Mouse (Mus musculus) embryonic facial prominence, embryonic 10.5 days (tissue): ENCODE data around the gene Rtkn2. TPM values are rescaled to one million over a fixed set of nuclear protein-coding genes. Genes with fewer than 3 reads are reported as not detected.

Experiments
- DNase-seq: peaks from one replicate; pipeline ENCODE4 v3.0.0-alpha.2; 2017; ENCODE audit warnings: low spot score
- H3K27ac ChIP-seq: fragments of 300-500 bp; sonication (generic); replicated peaks from 2 replicates; pipeline ENCODE4 v1.5.1; 2016; ENCODE audit warnings: mild to moderate bottlenecking
- H3K27me3 ChIP-seq: fragments of 300-500 bp; sonication (generic); replicated peaks from 2 replicates; pipeline ENCODE4 v1.6.1; 2016; ENCODE audit warnings: low read depth, mild to moderate bottlenecking; ENCODE audit not compliant: poor library complexity, severe bottlenecking
- H3K36me3 ChIP-seq: fragments of 300-500 bp; sonication (generic); replicated peaks from 2 replicates; pipeline ENCODE4 v1.6.1; 2016; ENCODE audit warnings: mild to moderate bottlenecking, moderate library complexity
- H3K4me1 ChIP-seq: fragments of 300-500 bp; sonication (generic); 2 replicates; pipeline ENCODE4 v1.6.1; 2016
- H3K4me3 ChIP-seq: fragments of 300-500 bp; sonication (generic); 2 replicates; pipeline ENCODE4 v1.5.1; 2016; ENCODE audit warnings: mild to moderate bottlenecking, moderate library complexity
- H3K9me3 ChIP-seq: fragments of 300-500 bp; sonication (generic); 2 replicates; pipeline ENCODE4 v1.6.1; 2016; ENCODE audit warnings: mild to moderate bottlenecking
- WGBS: fragments of 180-500 bp; shearing (Covaris S2); methylation state at CpG from one replicate; pipeline ENCODE4 v1.1.7; 2016; 5-methylcytosine and 5-hydroxymethylcytosine counted together
- polyA plus RNA-seq: library from polyadenylated mRNA; unstranded; fragments of >200 nt; fragmentation: Nextera tagmentation; extraction: Ambion mirVana; gene quantifications from 2 replicates; pipeline ENCODE4 v1.2.1, GENCODE M21; 2016

Rtkn2 gene
- polyA plus RNA-seq, 1 experiment from 2014 or later = 11.7 TPM

DNA sequence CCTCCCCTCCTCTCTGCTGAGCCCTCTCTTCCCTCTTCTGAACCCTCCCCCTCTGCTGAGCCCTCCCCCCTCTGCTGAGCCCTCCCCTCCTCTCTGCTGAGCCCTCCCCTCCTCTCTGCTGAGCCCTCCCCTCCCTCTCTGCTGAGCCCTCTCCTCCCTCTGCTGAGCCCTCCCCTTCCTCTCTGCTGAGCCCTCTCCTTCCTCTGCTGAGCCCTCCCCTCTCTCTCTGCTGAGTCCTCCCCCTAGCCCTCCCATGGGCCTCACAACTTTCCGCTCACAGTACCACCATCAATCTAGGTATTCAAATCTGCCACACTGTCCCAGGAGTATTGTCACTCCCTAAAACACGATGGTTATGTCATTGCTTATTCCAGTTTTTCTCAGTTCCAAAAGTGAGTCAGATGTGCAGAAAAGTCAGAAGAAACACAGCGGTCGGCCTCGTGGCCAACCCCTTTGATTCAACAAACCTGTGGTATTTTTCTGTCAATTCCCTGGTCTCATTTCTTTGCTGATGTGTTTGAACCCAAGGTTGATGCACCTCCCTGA lies 49.8 kb downstream of the Rtkn2 start:
- Histone ChIP-seq H3K27me3 (no peaks in the 10 kb centered on the region), H3K9me3 (no peaks in the 10 kb centered on the region), H3K27ac (peak overlapping the region; percentile 71), H3K4me1 (peaks cover 13% of the 10 kb centered on the region), H3K36me3 (peaks cover 54% of the 10 kb centered on the region), H3K4me3 (no peak overlapping the region)
- 78% methylated on average over 5 of the region's 5 CpGs for WGBS
- DNase-seq = peak; percentile 58

DNA sequence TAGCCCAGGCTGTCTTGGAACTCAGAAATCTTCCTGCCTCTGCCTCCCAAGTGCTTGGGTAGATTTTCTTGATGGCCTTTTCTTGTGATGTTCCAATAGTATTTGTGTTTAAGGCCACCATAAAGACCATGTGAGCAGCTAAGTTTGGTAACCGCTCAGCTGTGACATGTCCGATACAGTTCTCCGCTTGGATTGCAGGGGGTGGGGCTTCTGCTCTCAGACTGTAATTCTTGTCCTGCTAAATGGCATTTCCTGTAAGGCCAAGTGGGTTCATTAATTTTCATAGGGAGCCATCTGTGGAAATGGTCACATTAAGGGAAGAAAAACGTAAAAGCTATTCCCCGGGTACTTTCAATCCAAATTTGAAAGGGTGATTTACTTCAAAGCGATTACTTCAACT lies 50.7 kb downstream of the Rtkn2 start:
- Histone ChIP-seq H3K27me3 (no peaks in the 10 kb centered on the region), H3K36me3 (peaks cover 56% of the 10 kb centered on the region), H3K27ac (no peak overlapping the region), H3K4me3 (no peak overlapping the region), H3K9me3 (no peaks in the 10 kb centered on the region), H3K4me1 (peaks cover 11% of the 10 kb centered on the region)
- WGBS = 96% methylated on average over 6 of the region's 6 CpGs
- no peak for DNase-seq

DNA sequence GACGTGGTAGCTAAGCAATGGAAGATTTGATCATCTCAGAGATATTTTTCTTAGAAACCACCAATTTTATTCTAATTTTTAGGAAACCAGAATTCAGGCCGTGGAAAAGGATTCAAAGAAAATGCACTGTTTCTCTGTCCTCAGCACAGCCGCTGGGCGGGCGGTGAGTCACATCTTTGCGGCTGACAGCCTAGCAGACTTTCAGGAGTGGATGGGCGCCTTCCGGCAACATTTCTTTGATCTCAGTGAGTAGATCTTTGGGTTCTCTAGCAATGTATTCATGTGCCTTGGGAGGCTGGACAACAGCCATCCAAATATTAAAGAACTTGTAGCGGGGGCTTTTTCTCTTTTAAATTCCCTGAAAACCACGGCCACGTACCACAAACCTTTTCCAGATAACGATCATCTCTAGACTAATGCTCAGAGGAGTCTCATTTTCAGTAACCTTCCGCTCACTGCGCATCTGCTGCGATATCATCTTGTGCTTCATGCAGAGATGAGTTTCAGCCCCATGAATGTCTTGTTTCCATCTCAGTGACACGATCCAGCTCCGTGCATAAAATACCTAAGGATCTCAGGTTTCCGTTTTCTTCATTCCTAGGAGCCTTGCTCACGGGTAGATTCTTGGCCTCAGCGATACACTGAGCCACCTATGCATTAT lies 56.5 kb downstream of the Rtkn2 start:
- Histone ChIP-seq H3K4me1 (no peaks in the 10 kb centered on the region), H3K9me3 (no peaks in the 10 kb centered on the region), H3K27ac (no peak overlapping the region), H3K36me3 (peaks cover 40% of the 10 kb centered on the region), H3K4me3 (no peak overlapping the region), H3K27me3 (no peaks in the 10 kb centered on the region)
- no peak for DNase-seq
- 95% methylated on average over 20 of the region's 20 CpGs for WGBS

DNA sequence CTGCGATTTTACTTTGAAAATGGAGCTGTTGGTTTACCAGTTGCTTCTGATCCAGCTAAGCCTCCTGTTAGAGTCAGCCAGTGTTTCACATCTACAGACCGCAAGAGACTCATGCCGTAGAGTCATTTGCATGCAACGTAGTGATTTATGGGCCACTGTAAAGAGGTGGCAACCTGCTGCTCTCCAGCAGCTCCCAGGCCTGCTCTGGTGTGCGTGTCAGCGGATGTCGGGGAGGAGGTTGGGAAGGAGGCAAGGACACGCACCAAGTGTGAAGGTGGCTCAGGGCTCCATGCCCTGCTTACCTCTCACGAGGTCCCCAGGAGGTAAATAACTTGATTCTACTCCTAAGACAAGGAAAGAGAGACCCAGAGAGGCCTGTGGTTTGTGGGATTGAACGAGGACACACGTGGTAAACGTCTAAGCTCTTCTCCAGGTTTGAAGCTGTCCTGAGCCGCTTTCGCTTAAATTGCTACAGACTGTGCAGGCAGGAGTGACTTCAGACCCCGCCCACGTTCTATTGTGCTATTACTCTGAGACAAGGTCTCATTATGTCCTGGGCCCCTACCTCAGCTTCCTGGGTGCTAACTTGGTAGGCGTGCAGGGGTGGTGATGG lies 57.1 kb downstream of the Rtkn2 start:
- no peak overlapping the region for H3K4me3 ChIP-seq
- H3K27me3 ChIP-seq = no peaks in the 10 kb centered on the region
- no peaks in the 10 kb centered on the region for H3K4me1 ChIP-seq
- WGBS = 94% methylated on average over 17 of the region's 17 CpGs
- no peak for DNase-seq
- H3K9me3 ChIP-seq = no peaks in the 10 kb centered on the region
- H3K36me3 ChIP-seq = peaks cover 43% of the 10 kb centered on the region
- H3K27ac ChIP-seq = no peak overlapping the region

DNA sequence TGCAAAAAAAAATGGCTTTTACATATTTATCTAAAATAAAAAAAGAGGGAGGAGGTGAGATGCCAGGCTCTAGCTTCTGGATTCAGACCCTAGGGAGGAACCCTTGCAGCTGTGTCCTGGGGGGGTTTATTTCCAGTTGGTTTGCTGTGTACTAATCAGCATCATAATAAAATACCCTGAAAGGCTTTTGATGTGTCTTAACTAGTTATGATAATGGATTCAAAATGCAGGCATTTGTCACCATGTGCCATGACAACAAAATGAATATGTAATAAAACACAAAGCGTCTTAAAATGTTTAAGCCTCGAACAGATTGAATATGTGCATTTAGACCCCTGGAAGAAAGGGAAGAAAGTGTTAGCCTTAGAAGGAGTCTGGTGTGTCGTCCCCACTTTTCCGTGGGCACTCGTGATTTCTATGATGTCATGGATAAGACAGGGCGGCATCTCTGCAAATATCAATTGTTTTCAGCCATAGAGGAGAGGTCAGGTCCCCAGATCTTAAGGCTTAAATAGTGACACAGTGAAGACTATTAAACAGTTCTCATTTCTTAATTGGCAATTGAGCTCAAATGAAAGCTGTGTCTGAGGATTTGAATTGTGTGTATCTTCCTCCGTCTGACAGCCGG lies 59.7 kb downstream of the Rtkn2 start:
- Histone ChIP-seq H3K4me3 (no peak overlapping the region), H3K9me3 (no peaks in the 10 kb centered on the region), H3K36me3 (peaks cover 29% of the 10 kb centered on the region), H3K27ac (no peak overlapping the region), H3K4me1 (peaks cover 6% of the 10 kb centered on the region), H3K27me3 (no peaks in the 10 kb centered on the region)
- 87% methylated on average over 8 of the region's 8 CpGs for WGBS
- no peak for DNase-seq

DNA sequence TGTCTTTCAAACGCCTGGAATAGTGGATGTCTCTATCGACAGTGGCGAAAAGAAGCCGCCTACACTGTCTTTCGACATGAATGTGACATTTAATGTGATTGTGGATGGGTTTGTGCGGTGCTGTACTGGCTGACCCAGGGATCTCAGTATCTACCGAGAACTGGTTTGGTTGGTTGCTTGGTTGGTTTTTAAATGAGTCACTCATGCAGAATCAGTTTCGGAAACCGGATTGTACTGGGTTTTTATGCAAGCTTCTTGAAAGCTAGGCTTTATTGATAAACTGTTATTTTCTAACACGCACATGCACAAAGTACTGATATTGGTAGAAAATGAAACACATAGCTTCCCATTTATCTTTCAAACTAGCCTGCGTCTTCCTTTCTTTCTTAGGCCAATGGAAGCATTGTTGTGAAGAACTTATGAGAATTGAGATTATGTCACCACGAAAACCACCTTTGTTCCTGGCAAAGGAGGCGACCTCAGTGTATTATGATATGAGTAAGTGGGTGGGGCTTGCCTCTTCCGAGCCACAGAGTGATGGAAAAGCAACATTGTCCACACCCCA lies 60.4 kb downstream of the Rtkn2 start:
- H3K36me3 ChIP-seq = peaks cover 29% of the 10 kb centered on the region
- 89% methylated on average over 14 of the region's 14 CpGs for WGBS
- H3K27ac ChIP-seq = no peak overlapping the region
- no peak overlapping the region for H3K4me3 ChIP-seq
- no peak for DNase-seq
- H3K9me3 ChIP-seq = no peaks in the 10 kb centered on the region
- no peaks in the 10 kb centered on the region for H3K27me3 ChIP-seq
- peaks cover 7% of the 10 kb centered on the region for H3K4me1 ChIP-seq

DNA sequence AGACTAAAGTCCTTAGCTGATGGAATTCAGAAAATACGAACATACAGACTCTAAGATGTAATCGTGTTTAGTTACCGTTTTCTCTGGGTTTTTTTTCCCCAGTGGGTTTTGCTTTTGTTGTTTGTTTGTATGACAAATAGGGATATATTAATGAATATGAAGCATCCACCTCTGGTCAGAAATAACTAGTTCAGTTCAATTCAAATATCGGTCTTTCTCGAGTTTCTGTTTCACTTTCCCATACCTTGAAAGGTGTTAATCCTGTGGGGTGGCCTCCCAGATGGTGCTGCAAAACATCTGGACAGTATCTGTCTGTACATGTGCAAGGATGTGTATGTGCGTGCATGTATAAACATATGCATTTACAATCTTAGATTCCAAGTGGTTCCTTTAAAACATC lies 61.0 kb downstream of the Rtkn2 start:
- no peaks in the 10 kb centered on the region for H3K9me3 ChIP-seq
- no peak overlapping the region for H3K27ac ChIP-seq
- peaks cover 35% of the 10 kb centered on the region for H3K36me3 ChIP-seq
- H3K4me3 ChIP-seq = no peak overlapping the region
- peaks cover 7% of the 10 kb centered on the region for H3K4me1 ChIP-seq
- no peak for DNase-seq
- H3K27me3 ChIP-seq = no peaks in the 10 kb centered on the region
- WGBS = 90% methylated on average over 6 of the region's 6 CpGs

DNA sequence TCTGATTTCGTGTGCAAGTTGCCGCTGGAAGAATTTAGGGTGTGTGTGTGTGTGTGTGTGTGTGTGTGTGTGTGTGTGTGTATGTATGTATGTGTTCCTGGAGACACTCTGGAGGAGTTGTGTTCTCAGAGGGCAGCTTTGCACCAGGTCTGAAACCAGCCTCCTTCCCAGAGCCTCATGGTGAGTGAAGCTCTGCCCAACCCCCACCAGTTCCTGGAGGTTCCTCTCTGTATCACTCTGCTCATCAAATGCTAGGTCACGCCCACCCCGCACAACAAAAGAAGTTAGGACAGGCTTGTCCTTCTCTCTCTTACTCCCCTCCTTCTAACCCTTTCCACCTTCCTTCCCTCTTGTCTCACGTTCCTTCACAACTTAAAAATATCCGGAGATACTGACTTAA lies 64.6 kb downstream of the Rtkn2 start:
- peaks cover 7% of the 10 kb centered on the region for H3K4me1 ChIP-seq
- H3K27me3 ChIP-seq = no peaks in the 10 kb centered on the region
- DNase-seq = peak; percentile 27
- 32% methylated on average over 6 of the region's 6 CpGs for WGBS
- H3K27ac ChIP-seq = peak overlapping the region; percentile 30; the same call in 1 of the 2 replicates
- H3K9me3 ChIP-seq = no peaks in the 10 kb centered on the region
- peaks cover 23% of the 10 kb centered on the region for H3K36me3 ChIP-seq
- no peak overlapping the region for H3K4me3 ChIP-seq

DNA sequence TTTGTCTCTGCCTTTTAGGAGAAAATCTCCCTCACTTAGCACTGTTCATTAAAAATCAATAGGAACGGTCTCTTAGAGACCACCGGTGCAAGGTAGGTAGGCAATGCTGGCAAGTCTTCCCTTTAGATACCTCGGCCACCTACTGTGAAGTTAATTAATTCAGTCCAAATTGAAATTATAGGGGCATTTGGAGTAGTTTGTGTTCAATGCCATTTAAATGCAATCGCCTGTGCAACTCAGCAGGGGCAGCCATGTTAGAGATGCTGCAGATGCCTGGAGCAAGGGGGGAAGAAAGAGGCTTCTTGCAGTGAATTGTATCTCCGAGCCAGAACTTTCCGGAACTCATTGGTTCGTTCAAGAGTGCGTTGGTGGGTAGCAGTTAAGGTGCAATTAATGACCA lies 65.5 kb downstream of the Rtkn2 start:
- WGBS = 90% methylated on average over 8 of the region's 8 CpGs
- peaks cover 7% of the 10 kb centered on the region for H3K4me1 ChIP-seq
- H3K4me3 ChIP-seq = no peak overlapping the region
- H3K27ac ChIP-seq = no peak overlapping the region
- H3K9me3 ChIP-seq = no peaks in the 10 kb centered on the region
- no peaks in the 10 kb centered on the region for H3K27me3 ChIP-seq
- no peak for DNase-seq
- H3K36me3 ChIP-seq = peaks cover 23% of the 10 kb centered on the region

DNA sequence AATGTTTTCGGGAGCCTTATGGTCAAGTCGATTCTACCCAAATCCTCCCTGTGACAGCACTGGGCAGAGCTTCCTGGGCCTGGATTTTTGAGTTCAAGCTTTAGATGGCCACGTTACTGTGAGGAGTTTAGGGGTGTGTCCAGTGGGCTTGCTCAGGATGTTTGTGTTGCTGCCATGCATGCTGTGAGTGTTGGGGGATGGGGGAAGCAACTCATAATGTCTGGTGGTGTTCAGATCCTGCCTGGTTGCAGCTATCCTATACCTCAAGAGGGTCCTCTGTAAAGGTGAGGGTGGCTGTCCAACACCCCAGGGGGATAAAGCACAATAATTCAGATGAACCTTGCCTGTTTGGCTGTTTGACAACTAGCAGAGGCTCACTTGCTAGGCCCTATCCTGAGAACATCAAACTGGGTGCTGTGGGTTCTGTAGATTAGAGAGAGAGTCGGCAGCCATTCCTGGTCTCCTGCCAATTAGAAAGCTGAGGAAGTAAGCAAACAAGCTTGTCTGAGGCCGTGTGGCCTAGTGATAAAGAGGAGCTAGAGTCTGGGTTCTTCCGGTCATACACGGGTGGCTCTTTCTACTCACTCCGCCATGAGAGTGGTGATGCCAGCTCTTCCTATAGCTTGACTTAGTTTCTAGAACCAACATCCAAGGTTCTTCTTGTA lies 69.4 kb downstream of the Rtkn2 start:
- DNase-seq = no peak
- Histone ChIP-seq H3K27ac (no peak overlapping the region), H3K4me3 (no peak overlapping the region), H3K27me3 (no peaks in the 10 kb centered on the region), H3K9me3 (0 out of 2 replicates have a peak, but pooled peaks cover 2% of the 10 kb centered on the region), H3K4me1 (peaks cover 5% of the 10 kb centered on the region), H3K36me3 (peaks cover 10% of the 10 kb centered on the region; the same call in 1 of the 2 replicates)
- 88% methylated on average over 8 of the region's 8 CpGs for WGBS

DNA sequence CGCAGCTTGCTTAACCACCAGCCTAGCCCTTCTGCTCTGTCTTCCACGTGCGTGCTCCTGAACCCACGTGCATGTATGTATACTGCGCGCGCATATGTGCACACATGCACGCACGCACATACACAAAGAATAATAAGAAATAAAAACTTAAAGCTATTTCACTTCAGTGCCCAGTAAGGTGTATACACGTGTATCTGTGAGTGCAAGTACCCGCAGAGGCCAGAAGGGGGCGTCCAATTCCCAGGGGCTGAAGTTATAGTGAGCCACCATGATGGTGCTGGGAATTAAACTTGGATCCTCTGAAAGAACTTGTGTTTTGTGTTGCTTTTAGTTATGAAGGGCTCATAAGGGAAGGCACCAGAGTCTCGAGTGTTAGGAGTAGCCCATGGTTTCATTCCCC lies 71.5 kb downstream of the Rtkn2 start:
- no peak overlapping the region for H3K27ac ChIP-seq
- 91% methylated on average over 13 of the region's 13 CpGs for WGBS
- H3K4me1 ChIP-seq = no peaks in the 10 kb centered on the region
- DNase-seq = no peak
- no peaks in the 10 kb centered on the region for H3K27me3 ChIP-seq
- H3K4me3 ChIP-seq = no peak overlapping the region
- H3K36me3 ChIP-seq = no peaks in the 10 kb centered on the region
- H3K9me3 ChIP-seq = 0 out of 2 replicates have a peak, but pooled peaks cover 2% of the 10 kb centered on the region

DNA sequence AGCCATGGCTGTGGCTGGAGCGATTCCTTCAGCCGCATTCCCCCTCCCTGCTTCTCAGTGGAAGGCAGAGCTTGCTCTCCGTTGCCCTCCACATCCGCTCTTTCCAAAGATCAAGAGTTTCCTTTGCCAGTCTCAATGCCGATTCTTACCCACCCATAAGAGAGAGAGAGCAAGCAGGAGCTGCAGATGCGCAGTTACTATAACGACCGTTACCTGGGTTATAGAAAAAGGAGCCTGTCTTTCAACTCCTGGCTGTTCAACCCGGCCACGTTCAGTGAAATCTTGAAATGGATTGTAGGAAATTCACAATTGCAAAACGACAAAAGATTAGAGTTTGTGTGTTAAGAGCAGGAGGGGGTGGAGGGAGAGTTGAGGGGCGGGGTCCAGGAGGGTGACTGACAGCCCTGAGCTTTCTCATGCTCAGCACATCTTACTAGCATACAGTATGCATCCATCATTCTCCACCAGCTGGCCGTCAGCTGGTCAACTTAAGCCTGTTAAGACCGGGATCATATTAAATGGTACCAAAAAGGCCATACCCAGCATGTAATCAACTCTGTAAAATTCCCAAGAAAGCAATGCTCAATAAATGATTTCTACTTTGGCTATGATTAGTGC lies 72.1 kb downstream of the Rtkn2 start:
- H3K27ac ChIP-seq = no peak overlapping the region
- no peaks in the 10 kb centered on the region for H3K36me3 ChIP-seq
- no peak for DNase-seq
- no peaks in the 10 kb centered on the region for H3K27me3 ChIP-seq
- no peak overlapping the region for H3K4me3 ChIP-seq
- WGBS = 93% methylated on average over 14 of the region's 14 CpGs
- H3K4me1 ChIP-seq = no peaks in the 10 kb centered on the region
- 0 out of 2 replicates have a peak, but pooled peaks cover 2% of the 10 kb centered on the region for H3K9me3 ChIP-seq
